Mouse (Mus musculus) heart, embryonic 12.5 days (tissue): ENCODE results near the gene March4. TPM values are rescaled to one million over a fixed set of nuclear protein-coding genes. Genes with fewer than 3 reads are reported as not detected.

Experiments used
- ATAC-seq: fragments of 200-750 bp; cut with Nextera tagmentation; 2 replicates; pipeline ENCODE4 v1.8.0; 2017; ENCODE audit warnings: moderate TSS enrichment, moderate library complexity; ENCODE audit not compliant: insufficient number of reproducible peaks, low FRiP score
- H3K27ac ChIP-seq: fragments of 300-500 bp; sonication (generic); 2 replicates; pipeline ENCODE4 v1.5.1; 2016; ENCODE audit warnings: mild to moderate bottlenecking, moderate library complexity; ENCODE audit not compliant: poor library complexity, severe bottlenecking
- H3K27me3 ChIP-seq: fragments of 300-500 bp; sonication (generic); replicated peaks from 2 replicates; pipeline ENCODE4 v1.6.1; 2016; ENCODE audit warnings: mild to moderate bottlenecking, moderate library complexity
- H3K36me3 ChIP-seq: fragments of 300-500 bp; sonication (generic); 2 replicates; pipeline ENCODE4 v1.6.1; 2016; ENCODE audit warnings: mild to moderate bottlenecking, moderate library complexity
- H3K4me1 ChIP-seq: fragments of 300-500 bp; sonication (generic); replicated peaks from 2 replicates; pipeline ENCODE4 v1.6.1; 2016; ENCODE audit warnings: mild to moderate bottlenecking
- H3K4me2 ChIP-seq: fragments of 300-500 bp; sonication (generic); 2 replicates; pipeline ENCODE4 v1.6.1; 2016; ENCODE audit warnings: mild to moderate bottlenecking, moderate library complexity
- H3K4me3 ChIP-seq: fragments of 300-500 bp; sonication (generic); 2 replicates; pipeline ENCODE4 v1.5.1; 2016; ENCODE audit warnings: mild to moderate bottlenecking
- H3K9ac ChIP-seq: fragments of 300-500 bp; sonication (generic); 2 replicates; pipeline ENCODE4 v1.6.1; 2016; ENCODE audit warnings: mild to moderate bottlenecking, moderate library complexity
- H3K9me3 ChIP-seq: fragments of 300-500 bp; sonication (generic); replicated peaks from 2 replicates; pipeline ENCODE4 v1.6.1; 2016; ENCODE audit warnings: mild to moderate bottlenecking, moderate library complexity
- WGBS: fragments of 180-500 bp; shearing (Covaris S2); methylation state at CpG from one replicate; pipeline ENCODE4 v1.1.7; 2016; 5-methylcytosine and 5-hydroxymethylcytosine counted together
- polyA plus RNA-seq: library from polyadenylated mRNA; unstranded; fragments of >200 nt; fragmentation: Nextera tagmentation; extraction: Ambion mirVana; gene quantifications from 2 replicates; pipeline ENCODE4 v1.2.1, GENCODE M21; 2016

March4 gene
- polyA plus RNA-seq, 1 experiment from 2014 or later: not detected

DNA sequence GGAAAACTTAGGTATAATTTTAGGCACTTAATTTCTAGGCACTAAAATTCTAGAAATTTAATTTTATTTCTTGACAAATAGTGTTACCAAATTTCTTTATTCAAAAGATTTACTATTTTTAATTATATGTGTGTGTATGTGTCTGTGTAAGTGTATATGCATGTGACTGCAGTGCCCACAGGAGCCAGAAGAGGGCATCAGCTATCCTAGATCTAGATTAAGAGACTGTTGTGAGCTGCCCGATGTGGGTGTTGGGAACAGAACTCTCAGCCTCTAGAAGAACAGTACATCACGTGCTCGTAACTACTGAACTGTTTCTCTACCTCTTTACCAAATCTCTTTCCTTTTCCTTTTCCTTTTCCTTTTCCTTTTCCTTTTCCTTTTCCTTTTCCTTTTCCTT, 156.2 kb downstream of the March4 start:
- Histone ChIP-seq H3K27ac (no peak overlapping the region), H3K4me3 (no peak overlapping the region), H3K36me3 (peaks cover 17% of the 10 kb centered on the region), H3K4me1 (no peaks in the 10 kb centered on the region), H3K9me3 (no peaks in the 10 kb centered on the region), H3K27me3 (no peaks in the 10 kb centered on the region), H3K9ac (no peak overlapping the region), H3K4me2 (no peak overlapping the region)
- no peak for ATAC-seq
- WGBS: 98% methylated on average over 3 of the region's 3 CpGs

- 93% methylated on average over 11 of the region's 11 CpGs for WGBS
- Histone ChIP-seq H3K9ac (no peak overlapping the region), H3K4me1 (no peaks in the 10 kb centered on the region), H3K4me2 (no peak overlapping the region), H3K4me3 (no peak overlapping the region), H3K9me3 (no peaks in the 10 kb centered on the region), H3K36me3 (peaks cover 13% of the 10 kb centered on the region), H3K27ac (no peak overlapping the region), H3K27me3 (no peaks in the 10 kb centered on the region)
- no peak for ATAC-seq
These were observed 156.9 kb downstream of the March4 start for GRCm38 (mm10) chr1:72379752-72380353.

DNA sequence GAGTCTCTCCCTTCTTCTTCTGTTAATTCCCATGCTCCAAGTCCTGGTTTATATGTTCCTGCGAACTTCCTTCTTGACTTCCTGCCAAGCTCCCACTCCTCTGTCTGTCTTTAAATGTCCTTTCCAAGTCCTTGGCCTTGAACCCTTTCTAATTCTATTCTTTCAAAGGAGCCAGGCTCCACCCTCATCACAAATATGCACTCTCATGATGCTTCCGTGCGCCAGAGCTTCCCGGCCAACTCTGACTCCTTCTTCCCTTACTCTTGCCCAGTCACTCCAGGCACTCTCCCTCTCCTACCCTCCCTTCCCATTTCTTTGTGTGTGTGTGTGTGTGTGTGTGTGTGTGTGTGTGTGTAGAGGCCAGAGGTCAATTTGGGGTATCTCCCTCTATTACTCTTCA, 158.6 kb downstream of the March4 start:
- H3K27me3 ChIP-seq: no peaks in the 10 kb centered on the region
- H3K9me3 ChIP-seq: no peaks in the 10 kb centered on the region
- WGBS: 85% methylated on average over 4 of the region's 4 CpGs
- no peak overlapping the region for H3K9ac ChIP-seq
- no peaks in the 10 kb centered on the region for H3K4me1 ChIP-seq
- no peak for ATAC-seq
- H3K36me3 ChIP-seq: 0 out of 2 replicates have a peak, but pooled peaks cover 3% of the 10 kb centered on the region
- no peak overlapping the region for H3K4me3 ChIP-seq
- no peak overlapping the region for H3K27ac ChIP-seq
- no peak overlapping the region for H3K4me2 ChIP-seq

Other genes starting within 250 kb of the March4 start
- gene Xrcc5, start 229.5 kb downstream of the March4 start, polyA plus RNA-seq: 20.5 and 22.9 TPM in 2 replicates
- 18.5 and 18.7 TPM in 2 replicates for gene Smarcal1, start 46.3 kb upstream of the March4 start, polyA plus RNA-seq
- gene Ankar, start 163.6 kb upstream of the March4 start, polyA plus RNA-seq: not detected in 2 replicates
- gene Rpl37a, start 174.4 kb upstream of the March4 start, polyA plus RNA-seq: 1,106 and 1,125 TPM in 2 replicates